Mouse (Mus musculus) retina, embryonic 14.5 days (tissue): ENCODE results near the gene Pik3c2a.
"Not testable (repeated sequence)": the region's sequence is repeated elsewhere in the genome, so short reads cannot be mapped to it uniquely, and the experiment has no call there.

ENCODE experiments used
- DNase-seq: peaks from one replicate; pipeline ENCODE4 v3.0.0-alpha.2; 2015; ENCODE audit warnings: low spot score

Gene Pik3c2a

DNA sequence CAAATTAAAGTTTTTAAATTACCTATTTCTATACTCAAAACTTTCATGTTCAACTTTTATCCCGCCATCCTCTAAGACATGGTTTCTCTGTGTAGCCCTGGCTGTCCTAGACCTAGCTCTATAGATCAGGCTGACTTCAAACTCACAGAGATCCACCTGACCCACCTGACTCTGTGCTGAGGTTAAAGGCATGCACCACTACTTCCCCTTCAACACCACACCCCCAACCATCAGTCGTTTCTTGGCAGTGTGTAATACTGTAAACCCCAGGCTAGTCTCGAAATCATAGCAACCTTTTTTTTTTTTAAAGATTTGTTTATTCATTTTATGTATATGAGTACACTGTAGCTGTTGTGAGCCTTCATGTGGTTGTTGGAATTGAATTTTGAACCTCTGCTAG lies 50.9 kb downstream of the Pik3c2a start:
- DNase-seq, result no peak

DNA sequence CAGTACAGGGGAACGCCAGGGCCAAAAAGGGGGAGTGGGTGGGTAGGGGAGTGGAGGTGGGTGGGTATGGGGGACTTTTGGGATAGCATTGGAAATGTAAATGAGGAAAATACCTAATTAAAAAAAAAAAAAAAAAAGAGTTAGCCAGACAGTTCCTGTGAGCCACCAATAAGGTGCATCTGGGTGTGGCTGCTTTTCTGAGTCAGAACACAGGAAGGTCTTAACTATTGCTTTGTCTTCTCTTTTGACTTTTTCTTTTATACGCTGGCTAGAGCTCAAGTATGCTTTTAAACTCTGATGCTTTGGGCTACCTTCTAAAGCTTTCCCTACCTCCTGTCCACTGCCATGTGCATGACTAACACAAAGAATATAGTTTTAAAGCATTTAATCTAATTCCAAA lies 55.9 kb downstream of the Pik3c2a start:
- DNase-seq, result not testable (repeated sequence)

DNA sequence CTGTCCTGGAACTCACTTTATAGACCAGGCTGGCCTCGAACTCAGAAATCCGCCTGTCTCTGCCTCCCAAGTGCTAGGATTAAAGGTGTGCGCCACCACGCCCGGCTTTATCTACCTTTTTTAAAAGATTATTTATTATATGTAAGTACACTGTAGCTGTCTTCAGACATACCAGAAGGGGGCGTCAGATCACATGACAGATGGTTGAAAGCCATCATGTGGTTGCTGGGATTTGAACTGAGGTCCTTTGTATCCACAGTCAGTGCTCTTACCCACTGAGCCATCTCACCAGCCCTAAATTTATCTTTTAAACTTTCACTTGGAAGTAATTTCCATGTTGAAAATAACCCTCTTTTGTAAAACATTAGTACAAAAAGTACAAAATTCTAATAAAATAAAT lies 64.1 kb downstream of the Pik3c2a start:
- DNase-seq, result not testable (repeated sequence)

DNA sequence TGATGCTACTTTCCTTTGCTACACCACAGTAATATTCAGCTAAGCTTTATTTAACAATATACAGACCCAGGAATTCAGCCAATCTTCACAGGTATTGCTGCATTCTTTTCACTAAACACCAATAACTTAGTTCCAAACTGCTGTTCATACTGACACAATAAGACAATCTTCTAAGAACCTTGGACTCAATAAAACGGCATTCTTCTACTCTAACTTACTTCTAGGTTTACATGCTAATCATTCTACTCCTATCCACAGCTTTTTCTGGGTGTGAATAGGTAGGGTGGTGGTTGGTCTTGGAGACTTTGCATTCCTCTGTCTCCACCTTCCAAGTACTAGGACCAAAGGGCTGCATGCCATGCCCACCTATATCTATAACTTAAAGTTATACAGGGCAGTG lies 69.0 kb downstream of the Pik3c2a start:
- no peak for DNase-seq

DNA sequence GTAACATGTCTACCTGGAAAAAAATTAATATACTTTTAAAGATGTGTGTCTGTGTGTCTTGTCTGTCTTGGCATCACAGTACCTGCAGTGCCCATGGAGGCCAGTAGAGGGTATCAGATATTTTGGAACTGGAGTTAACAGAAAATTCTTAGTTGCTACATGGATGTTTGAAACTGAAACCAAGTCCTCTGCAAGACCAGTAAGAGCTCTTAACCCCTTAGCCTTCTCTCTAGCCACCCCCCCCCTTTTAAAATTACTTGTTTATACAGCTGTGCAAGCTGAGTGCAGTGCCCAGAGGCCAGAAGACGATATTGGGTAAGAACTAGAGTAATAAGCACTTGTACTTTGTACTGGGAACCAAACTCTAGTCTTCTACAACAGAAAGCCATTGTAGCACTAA lies 107.0 kb downstream of the Pik3c2a start:
- DNase-seq, result peak; percentile 67

DNA sequence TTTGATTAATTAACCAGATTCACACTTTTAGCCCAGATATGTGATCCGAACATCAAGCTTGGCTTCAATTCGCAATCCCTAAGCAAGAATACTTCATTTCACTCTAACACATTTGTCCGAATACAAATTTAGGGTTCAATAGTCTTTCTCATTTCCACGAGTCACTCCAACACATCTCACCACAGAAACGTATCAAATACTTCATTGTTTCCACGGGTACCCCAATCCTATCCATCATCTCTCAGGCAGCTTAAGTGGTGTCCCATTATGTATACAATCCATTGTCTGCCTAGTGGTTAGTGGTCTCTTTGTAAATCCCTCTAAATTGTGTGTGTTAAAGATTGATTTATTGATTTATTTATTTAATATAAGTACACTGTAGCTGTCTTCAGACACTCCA lies 108.1 kb downstream of the Pik3c2a start:
- DNase-seq, result no peak

DNA sequence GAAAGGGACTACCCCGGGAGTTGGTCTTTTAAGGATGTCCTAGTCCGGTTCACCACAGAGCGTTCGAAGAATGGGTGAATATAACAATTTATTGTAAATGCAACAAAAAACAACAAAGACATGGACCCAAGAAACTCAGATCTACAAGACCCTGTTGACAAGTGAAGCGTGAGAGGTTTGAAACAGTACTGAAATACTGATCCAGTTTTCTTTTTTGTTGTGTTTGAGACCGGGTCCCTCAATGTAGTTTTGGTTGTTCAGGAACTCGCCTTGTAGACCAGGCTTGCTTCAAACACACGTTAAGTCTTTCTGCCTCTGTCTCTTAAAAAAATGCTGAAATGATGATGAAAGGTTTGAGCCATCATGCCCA lies 108.6 kb downstream of the Pik3c2a start:
- DNase-seq, result no peak

DNA sequence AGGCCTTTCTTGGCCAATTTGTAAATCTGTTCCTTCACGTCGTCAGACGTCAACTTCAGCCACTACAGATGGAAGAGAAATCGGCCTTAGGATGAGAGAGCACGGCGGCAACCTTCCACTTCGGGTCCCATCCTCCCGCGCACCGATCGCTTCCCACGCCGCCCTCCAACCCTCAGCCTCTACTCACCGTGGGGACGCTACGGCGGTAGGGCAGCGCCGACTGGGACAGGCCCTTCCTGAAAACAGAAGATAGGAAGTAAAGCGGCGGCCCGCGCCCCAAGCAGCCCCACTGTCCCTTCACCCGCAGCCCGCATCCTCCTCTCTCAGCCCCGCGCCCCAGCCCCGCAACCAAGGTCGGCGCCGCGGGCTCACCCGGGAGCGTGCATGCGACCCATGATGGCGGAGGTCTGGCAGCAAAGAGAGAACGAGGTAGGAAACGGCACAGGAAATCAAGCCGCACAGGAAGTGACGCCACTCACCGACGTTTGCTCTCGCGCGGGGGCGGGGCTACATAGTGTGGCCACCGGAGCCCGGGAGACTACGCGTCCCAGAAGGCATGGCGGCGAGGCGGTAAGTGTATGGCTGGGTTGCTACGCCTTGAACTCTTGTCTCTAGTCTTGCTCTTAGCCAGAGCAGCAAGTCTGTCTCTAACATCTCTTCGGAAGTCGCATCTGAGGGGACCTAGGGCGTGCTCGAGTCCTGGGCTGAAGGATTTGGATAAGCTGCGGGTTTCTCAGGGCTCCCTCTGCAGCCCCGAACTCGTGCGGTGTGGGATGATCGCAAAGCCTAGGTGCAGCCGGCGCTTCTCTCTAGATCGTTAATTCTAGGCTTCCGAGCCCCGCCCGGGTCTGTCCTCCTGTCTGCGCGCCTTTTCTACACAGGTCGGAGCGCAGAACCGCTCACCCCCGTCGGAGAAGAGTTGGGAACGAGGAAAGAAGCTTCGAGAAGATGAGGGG lies 109.3 kb downstream of the Pik3c2a start, which contains the start of gene Rps13:
Gene Rps13 (minus strand): TSS at position 483 of the 956 bp plus-strand sequence.
- peak; percentile 98 for DNase-seq

DNA sequence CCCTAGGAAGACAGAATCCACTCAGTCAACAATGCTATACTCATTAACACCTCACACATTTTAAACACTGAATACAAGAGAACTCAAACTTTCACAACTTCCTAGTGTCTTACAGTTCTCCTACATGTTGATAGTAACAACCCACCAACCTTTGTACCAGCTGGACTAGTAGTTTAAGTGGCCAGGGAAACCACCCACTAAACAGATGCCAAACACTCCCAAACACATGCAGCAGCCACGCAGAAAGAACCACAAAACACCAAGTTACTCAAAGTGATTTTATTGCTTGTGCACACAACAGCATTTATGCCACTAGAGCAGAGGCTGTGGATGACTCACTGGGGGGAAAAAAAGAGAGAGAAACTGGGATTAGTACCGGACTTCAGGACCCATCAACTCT lies 112.0 kb downstream of the Pik3c2a start:
- DNase-seq, result no peak

DNA sequence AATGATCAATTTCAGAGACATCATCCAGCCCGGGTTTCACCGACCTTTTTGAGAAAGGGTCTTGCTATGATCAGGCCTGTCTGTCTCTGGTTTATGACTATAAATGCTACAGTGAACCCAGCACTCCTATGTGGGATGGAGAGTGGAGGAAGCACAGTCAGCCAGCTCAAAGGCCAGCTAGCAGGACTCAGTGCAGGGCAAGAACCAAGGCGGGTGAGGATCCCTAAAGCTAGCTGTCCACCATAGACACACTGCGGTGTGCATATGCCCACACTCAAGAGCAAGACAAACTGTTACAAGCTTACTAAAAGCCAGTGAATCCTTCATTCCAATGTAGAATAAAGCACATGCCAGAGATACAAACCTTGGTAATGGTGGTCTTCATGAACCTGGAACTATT lies 113.4 kb downstream of the Pik3c2a start:
- no peak for DNase-seq

DNA sequence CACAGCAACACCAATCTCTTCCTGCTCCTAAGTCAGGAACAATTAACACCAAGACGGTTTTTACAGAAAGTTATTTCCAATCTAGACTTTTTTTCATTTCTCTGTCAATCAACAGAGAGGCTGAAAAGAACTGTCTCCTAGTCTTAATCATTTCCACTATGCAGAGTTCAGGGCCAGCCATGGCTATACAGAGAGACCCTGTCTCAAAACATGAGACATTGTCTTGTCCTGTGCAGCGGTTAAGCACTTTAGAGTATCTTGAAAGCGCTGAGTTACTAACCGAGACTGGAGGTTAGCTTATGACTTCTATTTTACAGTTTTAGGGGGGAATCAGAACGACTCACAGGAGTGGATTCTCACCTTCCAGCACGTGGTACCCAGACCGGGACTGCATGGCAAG lies 114.5 kb downstream of the Pik3c2a start:
- no peak for DNase-seq

DNA sequence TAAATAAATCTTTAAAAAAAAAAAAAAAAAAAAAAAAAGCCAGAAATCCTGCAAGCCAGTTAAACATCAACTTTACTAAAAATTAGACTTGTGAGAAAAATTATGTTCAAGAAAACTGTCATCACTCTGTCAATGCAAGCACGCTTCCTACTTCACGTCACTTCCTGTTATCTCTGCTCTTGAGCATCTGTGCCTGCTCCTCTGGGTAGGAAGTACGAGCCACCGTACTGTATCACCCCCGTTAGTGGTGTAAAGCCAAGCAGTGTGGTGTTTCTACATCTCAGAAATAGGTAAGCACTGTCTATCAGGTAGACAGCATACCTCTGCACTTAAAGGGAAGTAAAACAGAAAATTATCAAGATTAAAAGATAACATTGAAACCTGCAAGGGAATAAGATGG lies 115.3 kb downstream of the Pik3c2a start:
- no peak for DNase-seq

DNA sequence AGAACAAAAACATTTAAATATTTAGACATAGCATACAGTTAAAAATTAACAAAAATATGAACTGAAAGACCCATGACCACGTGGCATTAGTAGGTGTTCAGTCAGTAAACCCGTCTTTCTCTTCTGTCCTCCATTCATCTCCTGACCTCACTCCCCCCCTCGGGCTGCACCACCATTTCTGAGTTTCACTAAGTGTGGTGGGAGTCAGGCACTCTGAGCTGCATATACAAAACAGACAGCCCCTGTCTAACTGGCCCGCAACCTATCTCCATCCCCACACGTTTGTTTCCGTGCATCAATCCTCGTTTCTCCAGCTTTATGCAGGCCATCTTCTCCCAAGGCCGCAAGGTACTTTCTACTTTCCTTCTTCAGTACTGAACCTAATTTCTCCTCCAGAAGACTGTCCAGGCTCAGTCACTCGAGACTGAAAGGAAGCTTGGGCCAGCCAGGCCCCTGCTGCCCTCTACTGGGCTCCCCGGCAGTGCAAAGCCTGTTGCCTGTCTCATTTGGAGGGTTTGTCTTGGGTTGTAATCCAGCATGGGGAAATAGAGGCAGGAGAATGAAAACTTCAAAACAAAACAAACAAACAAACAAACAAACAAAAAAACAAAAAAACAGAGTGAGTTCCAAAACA lies 119.8 kb downstream of the Pik3c2a start:
- DNase-seq, result peak; percentile 85

DNA sequence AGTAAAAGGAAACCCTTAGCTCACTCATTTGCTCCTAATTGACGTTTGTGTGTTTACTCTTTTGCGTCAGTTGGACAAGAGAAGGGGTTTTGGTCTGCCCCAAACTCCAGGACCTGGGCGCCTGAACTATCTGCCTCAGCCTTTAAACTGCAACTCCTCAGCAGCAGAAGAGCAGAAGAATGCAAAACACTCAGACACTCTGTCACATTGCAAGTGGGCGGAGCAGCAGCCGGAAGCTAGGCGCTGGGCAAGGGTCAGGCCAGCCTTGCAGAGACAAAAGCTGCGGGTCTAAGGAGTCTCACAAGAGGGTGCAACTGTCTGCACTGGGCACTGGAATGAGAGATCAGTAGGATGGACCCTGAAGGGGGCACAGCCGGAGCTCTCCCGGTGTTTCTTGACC lies 133.8 kb downstream of the Pik3c2a start:
- DNase-seq, result peak; percentile 59

DNA sequence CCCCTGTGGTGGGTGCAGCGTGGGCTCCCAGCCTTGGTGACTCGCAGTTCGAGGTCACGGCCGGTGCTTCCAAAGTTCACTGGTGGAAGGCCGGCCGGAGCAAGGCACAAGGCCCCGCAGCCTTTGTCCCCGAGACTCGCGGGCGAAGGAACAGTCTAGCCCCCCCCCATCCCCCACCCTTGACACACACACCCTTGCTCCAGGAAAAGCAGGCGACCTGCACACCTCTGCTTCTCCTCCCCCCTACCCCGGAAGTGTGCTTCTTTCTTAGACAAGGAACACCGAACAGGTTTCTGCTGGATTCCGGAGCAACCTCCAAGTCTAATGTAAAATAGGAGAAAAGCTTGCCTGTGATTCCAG lies 134.6 kb downstream of the Pik3c2a start:
- no peak for DNase-seq

DNA sequence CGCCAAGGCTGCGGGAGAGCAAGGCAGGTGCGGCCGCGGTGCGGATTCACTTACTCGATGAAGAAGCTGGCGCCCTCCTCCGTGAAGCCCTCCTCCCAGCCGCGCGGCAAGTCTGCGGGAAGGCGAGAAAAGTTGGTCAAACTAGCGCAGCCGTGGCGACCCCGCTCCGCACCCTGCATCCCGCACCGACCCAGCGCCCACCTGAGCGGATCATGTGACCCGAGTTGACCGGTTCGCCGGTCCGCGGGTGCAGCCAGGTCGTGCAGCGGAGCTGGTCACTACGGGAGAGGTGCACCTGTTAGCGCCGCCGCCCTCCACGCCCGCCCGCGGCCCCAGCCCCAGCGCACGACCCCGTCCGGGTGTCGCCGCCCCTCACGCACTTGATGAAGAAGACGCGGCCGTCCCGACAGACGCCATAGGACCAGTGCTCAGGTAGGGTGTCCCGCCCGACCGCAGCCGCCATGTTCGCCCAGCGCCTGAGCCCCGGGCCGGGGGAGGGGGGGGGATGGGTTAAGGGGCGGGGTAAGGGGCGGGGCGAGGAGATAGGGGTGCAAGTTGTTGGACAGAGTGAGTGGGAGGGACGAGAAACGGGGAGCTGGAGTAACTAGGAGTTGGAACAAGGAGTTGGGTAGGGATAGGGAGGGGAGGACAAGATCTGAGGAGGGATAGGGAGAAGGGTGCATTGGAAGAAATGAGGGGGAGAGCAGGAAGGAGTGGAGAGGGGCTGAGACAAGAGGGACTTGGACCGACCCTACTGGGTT lies 135.2 kb downstream of the Pik3c2a start, which contains the start of gene Plekha7:
Gene Plekha7 (minus strand): TSS at position 506 of the 761 bp plus-strand sequence.
- peak; percentile 72 for DNase-seq

DNA sequence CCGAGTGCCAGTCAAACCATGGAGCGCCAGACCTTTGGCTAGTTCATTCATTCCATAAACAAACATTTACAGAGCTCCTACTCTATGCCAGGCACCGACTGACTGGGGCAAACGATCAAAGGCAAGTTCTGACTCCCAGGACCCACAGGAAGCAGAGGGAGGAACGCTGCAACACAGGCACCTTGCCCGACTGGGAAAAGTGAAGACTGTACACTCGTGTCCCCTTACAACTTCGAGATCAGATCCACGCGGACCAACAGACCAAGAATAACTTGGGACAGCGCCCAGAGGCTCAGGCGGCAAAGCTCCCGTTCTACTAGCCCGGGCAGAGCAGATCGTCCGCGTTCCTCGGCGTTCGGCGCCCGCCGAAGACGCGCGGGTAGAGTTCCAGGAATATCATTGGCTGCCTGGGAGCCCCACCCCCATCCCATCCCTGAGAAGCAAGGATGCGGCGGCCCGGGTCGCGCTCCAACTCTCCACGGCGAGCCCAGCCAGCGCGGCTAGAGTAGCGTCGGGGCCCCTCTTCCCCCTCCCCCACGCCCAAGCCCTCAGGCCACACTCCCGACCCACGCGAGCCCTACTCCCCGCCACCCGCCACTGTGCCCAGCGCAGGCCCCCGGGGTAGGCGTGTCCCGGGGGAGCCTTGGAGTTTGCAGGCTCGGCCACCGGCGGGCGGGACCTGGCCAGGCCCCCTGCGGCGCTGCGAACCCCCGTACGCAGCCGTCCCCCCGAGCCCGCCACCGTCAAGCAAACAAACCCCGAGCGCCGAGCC lies 136.0 kb downstream of the Pik3c2a start:
- peak; percentile 83 for DNase-seq

DNA sequence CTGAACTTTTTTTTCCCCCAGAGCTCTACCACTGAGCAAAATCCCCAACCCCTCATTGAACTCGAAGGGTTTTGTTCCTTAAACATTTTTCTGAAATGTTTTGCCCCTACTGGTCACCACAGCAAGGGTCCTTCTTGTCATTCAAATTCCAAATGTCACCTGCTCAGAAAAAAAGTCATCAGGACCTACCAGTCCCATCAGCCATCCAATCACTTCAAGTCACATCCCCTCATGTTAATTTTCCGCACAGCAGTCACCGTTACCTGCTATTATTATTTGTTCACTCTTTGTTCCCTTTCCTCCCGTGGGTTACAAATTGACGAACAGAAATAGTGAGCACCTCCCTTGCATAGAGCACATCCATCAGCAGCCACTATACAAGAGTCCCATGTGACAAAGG lies 136.6 kb downstream of the Pik3c2a start:
- DNase-seq, result no peak

DNA sequence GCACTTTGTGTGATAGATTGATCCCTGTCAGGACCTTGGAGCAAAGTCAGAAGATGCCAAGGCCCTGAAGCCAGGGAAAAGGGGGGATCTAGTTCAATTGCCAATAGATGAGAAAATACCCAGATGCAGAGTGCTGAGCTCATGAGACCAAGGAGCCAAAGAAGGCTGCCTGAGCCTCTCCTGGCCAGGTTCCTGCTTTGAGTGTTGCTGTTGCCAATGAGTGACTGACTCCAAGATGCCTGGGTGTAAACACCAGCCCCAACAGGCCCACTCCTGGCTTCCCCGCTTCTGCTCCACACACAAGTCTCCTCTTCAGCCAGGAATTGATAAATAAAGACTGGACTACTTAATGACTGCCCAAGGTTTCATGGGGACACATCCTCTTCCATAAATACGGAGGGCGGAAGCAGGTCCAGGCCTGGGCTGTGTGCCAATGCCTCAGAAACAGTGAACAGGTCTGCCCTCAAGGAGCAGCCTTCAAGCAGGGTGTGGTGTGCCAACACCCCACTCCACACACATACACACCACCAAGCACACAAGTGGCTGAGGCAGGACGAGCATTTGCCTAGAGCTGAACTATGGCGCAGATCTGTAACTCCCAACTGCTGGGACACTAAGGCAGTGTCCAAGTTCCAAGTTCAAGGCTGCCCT lies 141.5 kb downstream of the Pik3c2a start:
- DNase-seq, result no peak

DNA sequence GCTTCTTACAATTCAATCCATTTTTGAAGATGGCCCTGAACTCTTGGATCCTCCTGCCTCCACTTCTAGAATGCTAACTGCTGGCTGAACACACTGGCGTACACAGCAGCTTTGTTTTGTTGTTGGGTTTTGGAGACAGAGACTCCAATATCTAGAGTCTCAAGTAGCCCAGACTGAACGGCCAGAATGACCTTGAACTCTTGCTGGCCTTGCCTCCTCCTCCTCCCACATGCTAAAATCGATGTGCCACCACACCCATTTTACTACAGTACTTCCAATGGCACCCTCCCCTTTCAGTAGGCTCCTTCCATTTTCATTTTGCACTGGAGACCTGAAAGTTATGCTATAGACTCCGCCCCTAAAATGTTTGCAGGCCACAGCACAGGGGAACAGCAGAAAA lies 142.1 kb downstream of the Pik3c2a start:
- DNase-seq, result no peak

DNA sequence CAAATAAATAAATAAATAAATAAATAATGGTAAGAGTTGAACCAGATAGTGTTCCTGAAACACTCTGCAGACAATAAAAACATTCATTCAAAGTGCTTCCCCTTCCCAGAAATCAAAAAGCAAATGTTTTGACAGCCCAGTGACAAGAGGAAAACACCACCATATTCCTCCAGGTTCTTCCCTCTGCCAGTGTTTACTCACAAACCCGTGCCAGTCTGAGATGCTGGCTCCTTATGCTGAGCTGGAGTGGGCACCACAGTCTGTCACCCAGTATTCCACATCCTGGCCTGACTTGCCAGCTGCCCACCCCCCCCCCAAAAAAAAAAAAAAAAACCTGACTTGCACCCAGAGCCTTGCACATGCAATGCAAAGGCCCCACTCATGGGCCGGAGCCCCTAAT lies 144.4 kb downstream of the Pik3c2a start:
- DNase-seq, result no peak
